In the genomic region with DNA sequence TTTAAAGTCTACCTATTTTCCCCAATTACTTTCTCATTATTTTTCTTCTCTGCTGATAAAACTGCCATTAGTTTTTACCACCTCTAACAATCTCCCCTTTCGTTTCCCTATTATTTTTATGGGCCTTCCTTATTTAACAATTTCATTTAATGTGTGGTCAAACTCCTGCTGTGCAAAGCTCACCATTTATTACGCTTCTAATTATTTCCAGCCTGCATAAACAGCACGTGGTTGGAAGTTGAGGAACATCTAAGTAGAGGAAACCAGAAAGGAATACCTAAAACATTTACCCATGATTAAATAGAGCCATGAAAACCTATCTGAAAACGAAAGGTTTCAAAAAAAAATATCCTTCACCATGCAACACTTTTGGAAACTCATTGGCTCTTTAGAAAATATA, we compare ENCODE assay signal across 15 mouse cellular contexts.
"Had no signal": no experiment of that assay in that cellular context is flagged by ENCODE, and none has a peak within 500 bp of the region (broad histone marks: within the 10 kb centered on the region; RNA-seq: fewer than 3 reads in every experiment).

No protein-coding gene starts in this region.

- H3K4me3 ChIP-seq: kidney, embryonic 15.5 days; left cerebral cortex, adult 2 months; limb, embryonic 15.5 days; liver, embryonic 12.5 days; midbrain, embryonic 15.5 days; neural tube, embryonic 12.5 days had no signal

- H3K9ac ChIP-seq: kidney, embryonic 15.5 days; limb, embryonic 15.5 days; liver, embryonic 12.5 days; lung, embryonic 14.5 days; midbrain, embryonic 15.5 days; neural tube, embryonic 12.5 days had no signal

- H3K4me1 ChIP-seq: kidney, embryonic 15.5 days; limb, embryonic 15.5 days; liver, embryonic 12.5 days; midbrain, embryonic 15.5 days; neural tube, embryonic 12.5 days had no signal

- ATAC-seq: liver, embryonic 12.5 days; midbrain, embryonic 15.5 days had no signal

- DNase-seq: kidney, adult 18-20 months; kidney, postnatal 14 days; lung, embryonic 14.5 days; lung, postnatal 10 days; lung, postnatal 4 days; spleen, adult 18-20 months; thymus, adult 18-20 months; thymus, postnatal 25 days had no signal

- H3K4me2 ChIP-seq: kidney, embryonic 15.5 days; limb, embryonic 15.5 days; liver, embryonic 12.5 days; lung, embryonic 14.5 days; midbrain, embryonic 11.5 days; midbrain, embryonic 15.5 days; neural tube, embryonic 12.5 days had no signal

- H3K27me3 ChIP-seq: kidney, embryonic 15.5 days; limb, embryonic 15.5 days; liver, embryonic 12.5 days; midbrain, embryonic 15.5 days; neural tube, embryonic 12.5 days had no signal

- H3K36me3 ChIP-seq: kidney, embryonic 15.5 days; limb, embryonic 15.5 days; liver, embryonic 12.5 days; midbrain, embryonic 15.5 days; neural tube, embryonic 12.5 days had no signal

- H3K27ac ChIP-seq: kidney, embryonic 15.5 days; left cerebral cortex, adult 2 months; limb, embryonic 15.5 days; liver, embryonic 12.5 days; midbrain, embryonic 15.5 days; neural tube, embryonic 12.5 days had no signal

- H3K9me3 ChIP-seq: kidney, embryonic 15.5 days; limb, embryonic 15.5 days; liver, embryonic 12.5 days; midbrain, embryonic 15.5 days; neural tube, embryonic 12.5 days had no signal
